Mouse (Mus musculus): Measurements from ENCODE around the gene Macf1. TPM values are rescaled to one million over a fixed set of nuclear protein-coding genes. Genes with fewer than 3 reads are reported as not detected.
A peak's percentile ranks its signal among the peaks of the same experiment; 100 is the strongest.

Macf1 gene
- total RNA-seq (2021), result 10 to 100 TPM; 49.0 to 51.9 TPM
- long read RNA-seq, experiment 1, partial matches to known transcripts, result 9 of 17 reads
- long read RNA-seq, experiment 1, other reads (novel, unspliced or antisense), result 8 of 17 reads
- long read RNA-seq, experiment 2, partial matches to known transcripts, result 3 of 12 reads
- long read RNA-seq, experiment 2, other reads (novel, unspliced or antisense), result 9 of 12 reads

DNA sequence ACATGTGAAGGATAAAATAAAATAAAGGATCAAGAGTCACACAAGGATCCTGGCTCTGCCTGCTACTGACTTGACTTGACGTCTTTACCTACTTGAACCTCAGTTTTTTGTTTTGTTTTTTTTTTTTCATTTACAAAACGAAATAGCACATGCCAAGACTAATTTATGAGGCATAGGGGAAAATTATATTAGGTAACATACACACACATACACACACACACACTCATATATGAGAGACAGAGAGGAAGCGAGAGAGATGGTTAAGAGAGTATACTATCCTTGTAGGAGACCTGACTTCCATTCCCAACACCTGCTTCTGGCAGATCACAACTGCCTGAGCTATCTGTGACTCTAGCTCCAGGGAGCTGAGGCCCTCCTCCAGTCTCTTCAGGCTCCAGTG lies at the start of gene Macf1:
Gene Macf1, minus strand, starts transcription at position 101 of the 400 bp plus-strand sequence.
- intact Hi-C loops (cut with DNase I), result no loop called here

DNA sequence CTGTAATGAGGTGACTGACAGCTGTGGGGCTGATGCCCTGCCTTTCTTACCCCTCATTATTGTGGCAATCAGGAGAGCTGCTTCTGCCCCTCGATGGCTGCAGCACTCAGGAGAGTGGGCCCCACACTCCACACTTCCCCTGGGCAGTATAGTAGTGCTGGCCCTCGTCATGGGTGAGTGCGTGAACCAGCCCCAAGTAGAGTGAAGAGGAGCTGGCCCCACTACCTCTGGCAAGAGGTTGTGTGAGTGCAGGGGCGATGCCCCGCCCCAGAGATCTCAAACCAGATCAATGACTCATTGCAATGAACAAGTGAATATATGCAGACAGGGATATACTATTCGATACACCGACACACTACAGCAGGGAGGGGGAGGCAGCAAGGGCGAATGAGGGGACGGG lies 49.4 kb upstream of the Macf1 start:
- intact Hi-C loops (cut with DNase I), result no loop called here
- no peak for DNase-seq

More for the DNA sequence above, at the start of gene Macf1:
- no peak for DNase-seq

DNA sequence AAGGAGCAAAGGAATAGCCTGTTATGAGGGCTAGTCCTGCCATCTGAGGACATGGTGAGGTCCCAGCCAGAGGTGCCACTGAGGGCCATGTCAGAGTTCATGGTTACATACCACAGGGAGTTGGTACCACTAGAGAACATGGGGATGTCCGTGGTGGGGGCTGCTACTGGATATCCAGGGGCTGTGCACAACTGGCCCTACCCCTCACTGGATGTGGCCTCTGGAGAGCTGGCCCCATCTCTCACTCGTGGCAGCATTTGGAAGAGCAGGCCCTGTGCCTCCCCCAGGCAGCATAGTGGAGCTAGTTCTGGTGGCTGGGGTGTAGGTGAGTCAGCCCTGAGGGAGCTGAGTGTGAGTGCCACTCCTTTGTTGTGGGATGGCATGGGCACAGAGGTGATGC lies 48.8 kb upstream of the Macf1 start:
- no peak for DNase-seq
- intact Hi-C loops (cut with DNase I), result no loop called here

DNA sequence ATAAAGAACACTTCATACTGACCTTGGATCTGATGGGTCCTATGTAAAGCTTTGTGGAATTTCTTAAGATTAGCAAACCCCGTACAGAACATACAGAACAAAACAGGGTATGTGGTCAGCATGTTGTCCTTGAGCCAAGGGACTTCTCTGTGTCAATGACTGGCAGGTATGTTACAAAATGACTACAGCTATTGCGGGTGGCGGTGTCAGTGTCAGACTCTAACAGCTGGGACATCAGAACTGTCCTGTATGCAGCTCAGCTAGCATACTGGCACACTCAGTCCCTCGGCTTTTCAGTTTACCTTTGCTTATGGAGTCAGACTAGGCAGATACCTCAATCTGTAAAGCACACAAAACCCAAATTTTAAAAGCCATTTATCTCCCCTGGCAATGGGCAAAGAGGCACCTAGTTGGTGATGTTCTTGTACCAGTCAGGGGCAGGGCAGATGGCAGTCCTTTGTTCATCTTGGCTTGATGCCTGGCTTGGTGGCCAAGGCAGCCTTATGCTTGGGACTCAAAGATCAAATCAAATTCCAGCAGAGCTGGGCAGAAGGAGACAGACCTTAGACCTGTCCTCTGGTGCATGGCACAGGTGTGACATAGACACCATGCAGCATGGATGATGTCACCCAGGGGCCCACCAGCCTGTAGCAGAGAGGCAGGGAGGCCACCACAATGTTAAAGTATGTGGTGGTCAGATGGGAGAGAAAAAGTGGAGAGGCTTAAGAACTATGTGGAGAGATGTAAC lies 48.2 kb upstream of the Macf1 start:
- intact Hi-C loops (cut with DNase I), result no loop called here
- DNase-seq, result no peak

DNA sequence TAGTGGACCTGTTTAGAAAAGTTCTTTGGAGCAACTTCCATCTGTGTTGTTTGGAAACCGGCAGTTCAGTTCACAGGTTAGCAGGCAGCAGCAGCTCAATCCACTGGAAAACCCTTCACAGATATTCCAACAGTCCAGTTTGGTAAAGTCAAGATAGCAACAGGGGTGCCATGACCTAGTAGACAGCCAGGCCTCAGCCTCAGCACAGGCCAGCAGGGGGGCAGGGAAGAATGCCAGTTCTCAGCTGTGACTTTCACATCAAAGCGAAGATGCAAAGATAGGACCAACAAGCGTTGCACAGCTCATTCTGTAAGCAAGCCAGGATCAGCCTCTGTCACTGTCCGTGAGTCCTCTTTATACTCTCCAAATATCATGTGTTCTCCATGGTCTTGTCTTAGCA lies 37.6 kb upstream of the Macf1 start:
- DNase-seq, result no peak
- intact Hi-C loops (cut with DNase I), result no loop called here

DNA sequence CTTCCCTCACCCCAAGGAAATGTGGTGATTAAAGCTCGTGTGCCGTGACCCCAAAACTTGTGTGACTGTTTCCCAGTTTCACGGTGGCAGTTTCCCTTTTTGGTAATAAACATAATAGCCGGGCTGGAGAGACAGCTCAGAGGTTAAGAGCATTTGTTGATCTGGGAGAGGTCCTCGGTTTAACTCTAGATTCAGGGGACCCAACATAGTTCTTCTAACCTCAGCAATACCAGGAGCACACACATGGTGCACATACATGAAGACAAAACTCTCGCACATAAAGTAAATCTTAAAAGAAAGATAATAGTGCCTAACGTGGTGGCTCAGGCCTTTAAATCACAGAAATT lies 34.2 kb upstream of the Macf1 start:
- DNase-seq, result no peak
- intact Hi-C loops (cut with DNase I), result no loop called here

DNA sequence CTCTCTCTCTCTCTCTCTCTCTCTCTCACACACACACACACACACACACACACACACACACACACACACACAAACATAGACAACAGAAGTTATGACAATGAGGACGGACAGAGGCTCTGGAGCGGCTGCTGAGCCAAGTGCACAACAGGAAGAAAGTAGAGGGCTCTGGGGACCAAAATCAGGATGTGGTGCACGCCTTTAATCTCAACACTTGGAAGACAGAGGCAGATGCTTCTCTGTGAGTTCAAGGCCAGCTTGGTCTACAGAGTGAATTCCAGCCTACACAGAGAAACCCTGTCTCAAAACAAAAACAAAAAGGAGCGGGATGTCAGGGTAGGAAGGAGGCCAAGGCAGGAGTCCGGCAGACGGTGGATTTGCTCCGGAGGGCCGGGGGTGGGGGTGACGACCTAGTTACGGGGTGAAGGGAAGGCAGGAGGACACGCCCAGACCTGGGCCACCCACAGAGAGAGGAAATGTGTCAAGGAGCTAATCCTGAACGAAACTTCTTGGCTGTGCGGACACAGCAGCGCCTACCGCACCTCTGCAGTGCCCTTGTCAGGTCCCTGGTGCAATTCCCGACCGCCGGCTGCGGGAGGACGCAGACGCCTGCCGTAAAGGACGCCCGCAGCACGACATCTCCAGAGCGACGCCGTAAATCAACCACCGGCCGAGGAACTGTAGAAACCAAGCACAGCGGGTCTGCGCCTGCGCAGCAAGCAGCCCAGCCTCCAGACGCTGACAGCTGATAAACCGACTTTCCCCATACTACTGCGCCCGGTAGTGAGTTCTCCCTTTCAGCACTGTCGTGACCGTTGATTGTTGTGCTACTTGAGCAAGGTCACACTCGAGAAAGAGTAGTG lies 33.6 kb upstream of the Macf1 start, which contains the start of gene Ndufs5:
Gene Ndufs5, minus strand, starts transcription at position 629 of the 860 bp plus-strand sequence.
- peak; percentile 94 to 95 for DNase-seq
- intact Hi-C loops (cut with DNase I), result no loop called here

DNA sequence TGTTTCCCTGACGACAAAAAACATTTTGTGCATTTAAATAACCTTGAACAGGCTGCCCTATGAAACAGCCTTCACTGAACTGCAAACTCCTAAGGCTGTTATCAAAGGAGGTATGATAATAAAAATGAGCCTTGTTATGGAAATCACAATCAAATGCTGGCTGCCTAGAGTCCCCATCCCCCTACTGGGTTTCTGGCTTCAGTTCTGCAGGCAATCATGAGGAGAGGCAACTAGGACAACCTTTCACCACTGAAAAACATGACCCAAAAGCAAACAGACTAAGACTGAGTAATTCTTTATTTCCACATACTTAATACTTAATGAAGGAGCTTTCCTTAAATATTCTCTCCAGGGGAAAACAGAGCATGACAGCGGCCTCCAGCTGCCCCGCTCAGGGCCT lies 28.3 kb upstream of the Macf1 start:
- DNase-seq, result no peak
- intact Hi-C loops (cut with DNase I), result no loop called here

DNA sequence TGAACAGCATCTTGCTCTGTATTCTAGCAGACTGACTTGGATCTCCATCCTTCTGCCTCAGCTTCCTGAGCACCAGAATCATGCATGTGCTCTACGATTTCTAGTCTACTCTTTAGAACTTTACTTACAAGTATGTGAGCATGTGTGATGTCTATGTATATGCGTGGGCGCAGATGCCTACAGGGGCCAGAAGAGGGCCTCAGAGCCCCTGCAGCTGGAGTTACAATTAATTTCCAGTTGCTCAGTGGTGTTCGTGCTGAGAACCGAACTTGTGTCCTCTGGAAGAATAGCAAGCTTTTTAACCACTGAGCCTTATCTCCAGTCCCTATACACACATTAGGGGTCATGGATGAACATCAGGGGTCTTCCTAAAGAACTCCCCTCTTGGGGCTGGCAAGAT lies 23.2 kb upstream of the Macf1 start:
- intact Hi-C loops (cut with DNase I), result no loop called here
- no peak for DNase-seq

DNA sequence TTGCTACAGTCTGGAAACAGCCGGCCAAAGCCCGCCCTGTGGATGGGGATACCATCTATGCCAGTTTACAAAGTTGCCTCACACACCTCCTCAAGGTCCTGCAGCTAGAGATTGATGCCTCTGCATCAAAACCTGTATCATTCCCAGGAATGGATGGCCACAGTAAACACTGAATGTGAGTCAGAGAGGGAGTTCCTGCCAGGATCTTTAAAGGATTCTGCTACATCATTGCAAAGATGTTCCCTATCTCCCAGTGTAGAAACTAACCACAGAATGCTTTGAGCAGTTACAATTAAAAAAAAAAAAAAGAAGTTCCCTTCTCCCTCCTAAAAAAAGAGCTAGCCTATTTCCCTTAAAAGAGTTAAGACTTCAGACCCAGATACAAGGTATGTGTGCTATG lies 21.2 kb upstream of the Macf1 start:
- intact Hi-C loops (cut with DNase I), result no loop called here
- no peak for DNase-seq

DNA sequence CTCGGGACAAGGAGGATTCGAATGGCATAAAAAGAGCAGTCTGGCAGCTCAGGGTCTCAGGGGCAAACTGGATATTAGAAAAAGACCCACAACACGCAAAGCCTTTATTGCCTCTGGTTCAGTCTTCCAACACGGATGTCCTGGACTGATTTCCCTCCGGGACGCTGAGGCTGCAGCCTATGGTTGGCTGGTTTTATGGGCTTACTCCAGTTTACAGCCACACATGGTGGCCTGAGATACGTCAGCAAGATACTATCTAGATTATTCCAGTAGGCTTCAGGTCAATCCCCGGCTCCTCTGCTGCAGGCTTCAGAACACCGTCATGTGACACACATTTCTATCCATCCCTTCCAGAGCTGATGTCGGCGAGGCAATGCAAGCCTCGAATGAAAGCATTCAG lies 9.2 kb upstream of the Macf1 start:
- intact Hi-C loops (cut with DNase I), result no loop called here
- no peak for DNase-seq

DNA sequence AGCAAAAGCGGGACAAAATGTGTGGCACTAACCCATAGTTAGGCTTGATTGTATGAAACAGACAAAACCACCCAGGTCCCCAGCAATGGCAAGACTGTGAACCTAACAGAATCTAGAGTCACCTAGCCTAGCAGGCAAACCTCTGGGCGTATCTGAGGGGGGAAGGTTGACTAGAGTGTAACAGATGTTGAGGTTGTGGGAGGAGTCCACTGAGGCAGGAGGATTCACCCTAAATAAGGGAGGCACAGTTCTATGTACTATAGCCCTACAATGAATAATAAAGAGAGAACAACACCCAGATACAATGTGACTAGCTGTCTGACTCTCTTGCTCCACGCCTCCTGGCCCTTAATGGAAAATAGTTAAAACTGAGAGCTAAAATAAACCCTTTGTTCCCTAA lies 7.9 kb upstream of the Macf1 start:
- intact Hi-C loops (cut with DNase I), result no loop called here
- DNase-seq, result no peak

DNA sequence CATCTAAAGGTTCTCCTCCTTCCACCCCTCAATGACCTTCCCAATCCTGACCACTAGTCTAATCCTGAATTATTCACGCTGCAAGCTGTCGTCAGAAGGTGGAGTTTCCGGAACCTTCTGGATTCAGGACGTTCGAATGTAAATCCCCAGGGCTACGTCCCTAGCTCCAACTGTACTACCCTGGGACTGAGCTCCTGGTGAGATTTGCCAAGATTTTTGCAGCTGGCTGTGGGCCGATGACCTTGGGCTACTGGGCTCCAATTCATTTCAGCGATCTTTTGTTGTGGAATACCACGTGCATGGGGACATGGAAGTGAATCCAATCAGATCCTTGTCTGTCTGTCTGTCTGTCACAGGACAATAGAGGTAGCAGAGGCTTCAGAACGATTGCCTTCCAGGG lies 6.2 kb upstream of the Macf1 start:
- intact Hi-C loops (cut with DNase I), result no loop called here

DNA sequence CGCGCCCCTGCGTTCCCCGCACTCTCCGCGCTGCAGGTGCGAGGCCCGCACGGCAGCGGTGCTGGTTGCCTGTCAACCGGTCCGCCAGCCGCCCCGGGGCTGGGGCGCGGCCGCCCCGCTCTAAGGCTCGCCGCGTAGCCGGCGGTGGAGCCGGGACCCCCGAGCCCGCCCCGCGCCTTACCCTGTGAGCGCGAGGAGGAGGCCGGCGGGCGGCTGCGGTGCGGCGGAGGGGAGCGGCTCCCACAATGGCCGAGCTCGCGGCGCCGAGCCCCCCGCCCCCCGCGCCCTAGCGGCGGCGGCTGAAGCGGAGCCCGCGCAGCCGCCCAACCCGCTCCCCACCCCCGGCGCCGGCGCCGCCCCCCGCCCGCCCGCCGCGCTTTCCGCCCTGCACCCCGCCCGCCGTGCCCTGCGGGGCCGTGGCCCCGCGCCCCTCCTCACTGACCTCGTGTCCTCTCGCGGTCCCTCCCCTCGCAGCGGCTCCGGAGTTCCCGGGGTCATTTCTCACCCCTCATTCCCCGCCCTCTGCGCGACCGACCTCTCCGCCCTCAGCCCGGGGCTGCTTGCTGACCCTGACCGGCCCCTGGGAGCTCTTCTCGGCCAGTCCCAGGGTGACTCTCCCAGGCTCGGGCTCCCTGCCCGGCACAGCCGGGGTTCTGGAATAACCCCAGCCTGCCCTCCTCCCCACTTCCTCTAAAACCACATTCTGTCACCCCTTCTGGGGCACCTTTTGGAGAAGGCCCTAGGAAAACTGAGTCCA lies 3.0 kb upstream of the Macf1 start:
- intact Hi-C loops (cut with DNase I), result no loop called here
- DNase-seq, result peak; percentile 18 to 32

More for the DNA sequence above, 6.2 kb upstream of the Macf1 start:
- DNase-seq, result no peak

DNA sequence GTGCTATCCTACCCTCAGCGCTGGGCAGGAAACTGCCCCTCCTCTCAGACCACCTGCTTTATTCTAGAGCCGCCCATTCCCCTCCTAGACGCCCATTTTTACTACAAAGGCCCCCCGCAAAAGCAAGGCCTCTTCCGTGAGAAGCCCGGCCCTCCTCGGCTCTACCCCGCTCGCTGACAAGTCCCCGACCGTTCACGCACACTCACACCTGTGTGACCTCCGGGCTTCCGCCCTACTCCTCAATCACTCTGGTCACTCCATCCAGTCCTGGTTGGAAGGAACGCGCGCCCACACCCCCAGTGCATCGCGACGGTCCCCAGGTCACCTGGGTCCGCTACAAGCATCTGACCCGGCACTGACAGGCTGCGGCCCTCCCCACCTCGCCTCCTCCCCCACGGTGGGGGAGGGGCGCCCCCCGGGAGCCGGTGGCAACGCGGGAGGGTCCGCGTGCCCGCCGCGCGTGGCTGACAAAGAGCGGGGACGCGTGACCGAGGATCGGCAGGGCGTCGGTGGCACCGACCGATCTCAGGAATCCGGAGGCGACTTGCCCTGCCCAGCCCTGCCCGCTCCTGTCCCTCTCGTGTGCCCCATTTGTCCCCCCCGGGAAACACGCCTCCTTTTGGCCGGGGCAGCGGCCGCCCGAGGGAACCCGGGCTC lies 2.3 kb upstream of the Macf1 start:
- intact Hi-C loops (cut with DNase I), result no loop called here
- no peak for DNase-seq

DNA sequence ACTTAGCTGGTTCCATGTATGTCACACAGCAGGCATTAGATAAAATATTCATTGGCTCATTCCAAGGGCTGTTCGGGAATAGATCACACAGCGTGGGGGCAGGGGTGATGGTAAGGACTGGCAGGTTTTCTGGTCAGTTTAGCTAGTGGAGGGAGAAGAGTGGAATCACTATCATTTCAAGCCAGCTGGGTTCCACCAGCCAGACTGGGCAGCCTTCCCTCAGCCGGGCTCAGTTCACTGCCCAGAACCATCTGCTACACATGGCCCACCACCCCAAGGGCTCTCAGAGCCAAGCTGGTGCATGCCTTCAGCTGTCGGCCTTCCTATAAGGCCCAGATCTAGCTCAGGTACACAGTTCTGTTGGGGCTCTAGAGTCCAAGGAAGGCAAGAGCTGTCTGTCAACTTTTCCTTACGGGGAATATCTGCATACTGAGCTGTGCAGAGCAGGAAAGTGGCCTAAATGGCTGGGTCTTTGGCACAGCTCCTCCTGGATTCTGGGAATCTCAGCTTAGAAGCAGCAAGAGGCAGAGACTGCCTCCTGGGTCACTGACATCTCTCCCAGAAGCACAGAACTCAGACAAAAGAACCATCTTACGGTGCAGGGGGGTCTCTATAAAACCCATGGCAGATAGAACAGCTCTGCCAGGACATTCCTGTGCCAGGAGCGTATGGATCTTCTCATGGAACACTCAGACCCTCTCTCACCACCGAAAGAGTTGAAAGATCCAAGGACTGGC lies 1.5 kb upstream of the Macf1 start:
- DNase-seq, result no peak
- intact Hi-C loops (cut with DNase I), result no loop called here

DNA sequence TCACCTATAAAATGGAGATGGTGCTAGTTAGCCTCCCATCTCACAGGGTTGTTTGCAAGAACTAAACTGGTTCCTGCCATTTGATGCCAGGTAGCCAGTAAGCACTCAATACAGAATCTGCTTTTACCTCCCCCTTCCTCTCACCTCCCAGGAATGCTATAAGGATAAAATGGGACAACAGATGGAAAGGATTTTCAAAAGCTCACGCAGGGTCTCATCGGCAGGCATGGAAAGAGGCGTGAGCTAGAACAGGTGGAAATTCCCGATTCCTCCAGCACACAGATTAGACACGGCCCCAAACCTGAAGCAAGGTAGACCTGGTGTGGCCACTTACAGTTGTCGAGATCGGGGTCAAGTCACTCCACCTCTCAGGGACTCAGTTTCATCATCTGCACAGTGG lies 886 bp upstream of the Macf1 start:
- no peak for DNase-seq
- intact Hi-C loops (cut with DNase I), result no loop called here

DNA sequence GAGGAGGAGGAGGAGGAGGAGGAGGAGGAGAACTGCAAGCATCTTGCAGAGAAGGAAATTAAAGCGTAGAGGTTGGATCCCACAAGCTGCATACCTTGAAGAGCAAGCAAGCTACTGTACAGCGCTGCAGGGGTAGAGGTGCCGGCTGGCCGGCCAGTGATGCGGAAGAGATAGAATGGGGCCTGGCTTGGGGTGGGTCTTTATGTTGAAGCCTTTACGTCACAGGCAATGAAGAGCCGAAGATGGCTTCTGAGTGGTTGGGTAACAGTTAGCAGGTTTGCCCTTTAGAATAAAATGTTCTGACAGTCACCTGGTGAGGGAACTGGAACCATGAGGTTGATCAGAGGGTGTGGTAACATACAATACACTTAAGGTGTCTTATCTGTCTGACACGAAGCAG lies 1.9 kb downstream of the Macf1 start:
- DNase-seq, result no peak
- intact Hi-C loops (cut with DNase I), result no loop called here

DNA sequence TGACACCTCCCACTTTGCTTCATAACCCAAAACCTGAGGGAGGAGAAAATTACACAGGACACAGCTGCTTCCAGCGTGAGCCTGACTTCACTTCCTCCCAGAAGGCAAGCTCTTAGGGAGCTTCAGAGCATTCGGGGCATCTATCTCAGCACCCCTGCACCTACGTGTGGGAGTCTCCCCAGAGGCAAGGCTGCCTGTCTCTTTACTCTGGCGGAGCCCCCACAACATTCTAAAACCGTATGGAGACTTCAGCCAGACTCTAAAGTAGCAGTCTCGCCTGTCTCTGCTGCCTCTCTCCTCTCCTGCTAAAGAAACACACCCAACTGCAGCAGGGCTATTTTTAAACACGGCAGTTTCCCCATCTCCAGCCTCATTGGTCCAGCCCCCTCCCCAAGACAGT lies 3.2 kb downstream of the Macf1 start:
- intact Hi-C loops (cut with DNase I), result no loop called here
- no peak for DNase-seq
